Mouse (Mus musculus) embryonic facial prominence, embryonic 10.5 days (tissue): ENCODE measurements at regions not wholly inside any gene's neighbourhood (a gene's known extent, or its start where the extent isn't known, plus 50 kb on each side); places are given as distances from the start of the nearest gene placed in this dataset.

Experiments used
- DNase-seq: peaks from one replicate; pipeline ENCODE4 v3.0.0-alpha.2; 2017; ENCODE audit warnings: low spot score
- H3K27ac ChIP-seq: fragments of 300-500 bp; sonication (generic); replicated peaks from 2 replicates; pipeline ENCODE4 v1.5.1; 2016; ENCODE audit warnings: mild to moderate bottlenecking
- H3K27me3 ChIP-seq: fragments of 300-500 bp; sonication (generic); replicated peaks from 2 replicates; pipeline ENCODE4 v1.6.1; 2016; ENCODE audit warnings: low read depth, mild to moderate bottlenecking; ENCODE audit not compliant: poor library complexity, severe bottlenecking
- H3K36me3 ChIP-seq: fragments of 300-500 bp; sonication (generic); replicated peaks from 2 replicates; pipeline ENCODE4 v1.6.1; 2016; ENCODE audit warnings: mild to moderate bottlenecking, moderate library complexity
- H3K4me1 ChIP-seq: fragments of 300-500 bp; sonication (generic); 2 replicates; pipeline ENCODE4 v1.6.1; 2016
- H3K4me3 ChIP-seq: fragments of 300-500 bp; sonication (generic); 2 replicates; pipeline ENCODE4 v1.5.1; 2016; ENCODE audit warnings: mild to moderate bottlenecking, moderate library complexity
- H3K9me3 ChIP-seq: fragments of 300-500 bp; sonication (generic); 2 replicates; pipeline ENCODE4 v1.6.1; 2016; ENCODE audit warnings: mild to moderate bottlenecking
- WGBS: fragments of 180-500 bp; shearing (Covaris S2); methylation state at CpG from one replicate; pipeline ENCODE4 v1.1.7; 2016; 5-methylcytosine and 5-hydroxymethylcytosine counted together

GRCm38 (mm10) chr2:28326056-28326455 is 120.5 kb upstream of the Ppp1r26 start:
- no peak for DNase-seq
- no peaks in the 10 kb centered on the region for H3K36me3 ChIP-seq
- 59% methylated on average over 6 of the region's 6 CpGs for WGBS
- no peaks in the 10 kb centered on the region for H3K9me3 ChIP-seq
- peaks cover 17% of the 10 kb centered on the region for H3K4me1 ChIP-seq
- no peak overlapping the region for H3K4me3 ChIP-seq
- H3K27me3 ChIP-seq, result no peaks in the 10 kb centered on the region
- no peak overlapping the region for H3K27ac ChIP-seq

GRCm38 (mm10) chr2:28326682-28327081 is 119.9 kb upstream of the Ppp1r26 start:
- Histone ChIP-seq H3K4me1 (peaks cover 17% of the 10 kb centered on the region), H3K36me3 (no peaks in the 10 kb centered on the region), H3K27me3 (no peaks in the 10 kb centered on the region), H3K27ac (no peak overlapping the region; the same call in 1 of the 2 replicates), H3K4me3 (no peak overlapping the region), H3K9me3 (no peaks in the 10 kb centered on the region)
- DNase-seq, result no peak
- WGBS, result 86% methylated on average over 3 of the region's 3 CpGs

- no peaks in the 10 kb centered on the region for H3K36me3 ChIP-seq
- H3K27me3 ChIP-seq, result no peaks in the 10 kb centered on the region
- no peak for DNase-seq
- no peak overlapping the region for H3K4me3 ChIP-seq
- H3K9me3 ChIP-seq, result no peaks in the 10 kb centered on the region
- H3K4me1 ChIP-seq, result peaks cover 17% of the 10 kb centered on the region
- 89% methylated on average over 5 of the region's 5 CpGs for WGBS
- H3K27ac ChIP-seq, result no peak overlapping the region
Measured at GRCm38 (mm10) chr2:28329130-28329529, 117.5 kb upstream of the Ppp1r26 start.

GRCm38 (mm10) chr2:28335141-28335789 is 111.3 kb upstream of the Ppp1r26 start:
- 0 out of 2 replicates have a peak, but pooled peaks cover 6% of the 10 kb centered on the region for H3K4me1 ChIP-seq
- 68% methylated on average over 9 of the region's 9 CpGs for WGBS
- no peak overlapping the region for H3K27ac ChIP-seq
- no peaks in the 10 kb centered on the region for H3K9me3 ChIP-seq
- no peak overlapping the region for H3K4me3 ChIP-seq
- no peaks in the 10 kb centered on the region for H3K27me3 ChIP-seq
- no peaks in the 10 kb centered on the region for H3K36me3 ChIP-seq
- no peak for DNase-seq

- DNase-seq, result no peak
- no peak overlapping the region for H3K4me3 ChIP-seq
- no peak overlapping the region for H3K27ac ChIP-seq
- 0 out of 2 replicates have a peak, but pooled peaks cover 6% of the 10 kb centered on the region for H3K4me1 ChIP-seq
- H3K9me3 ChIP-seq, result no peaks in the 10 kb centered on the region
- 71% methylated on average over 3 of the region's 3 CpGs for WGBS
- no peaks in the 10 kb centered on the region for H3K36me3 ChIP-seq
- H3K27me3 ChIP-seq, result no peaks in the 10 kb centered on the region
Measured at GRCm38 (mm10) chr2:28335810-28336209, 110.8 kb upstream of the Ppp1r26 start.

- 76% methylated on average over 17 of the region's 17 CpGs for WGBS
- Histone ChIP-seq H3K27ac (no peak overlapping the region), H3K27me3 (no peaks in the 10 kb centered on the region), H3K9me3 (no peaks in the 10 kb centered on the region), H3K36me3 (no peaks in the 10 kb centered on the region), H3K4me3 (no peak overlapping the region), H3K4me1 (0 out of 2 replicates have a peak, but pooled peaks cover 6% of the 10 kb centered on the region)
- no peak for DNase-seq
Measured at GRCm38 (mm10) chr2:28336349-28337309, 110.0 kb upstream of the Ppp1r26 start.

GRCm38 (mm10) chr2:28337561-28337960 is 109.0 kb upstream of the Ppp1r26 start:
- Histone ChIP-seq H3K9me3 (no peaks in the 10 kb centered on the region), H3K36me3 (no peaks in the 10 kb centered on the region), H3K4me1 (0 out of 2 replicates have a peak, but pooled peaks cover 6% of the 10 kb centered on the region), H3K27me3 (no peaks in the 10 kb centered on the region), H3K27ac (no peak overlapping the region), H3K4me3 (no peak overlapping the region)
- DNase-seq, result no peak
- WGBS, result 82% methylated on average over 5 of the region's 5 CpGs

- H3K4me1 ChIP-seq, result peaks cover 7% of the 10 kb centered on the region; the same call in 1 of the 2 replicates
- DNase-seq, result no peak
- H3K27me3 ChIP-seq, result no peaks in the 10 kb centered on the region
- no peak overlapping the region for H3K4me3 ChIP-seq
- 97% methylated on average over 2 of the region's 2 CpGs for WGBS
- H3K36me3 ChIP-seq, result no peaks in the 10 kb centered on the region
- H3K27ac ChIP-seq, result no peak overlapping the region
- no peaks in the 10 kb centered on the region for H3K9me3 ChIP-seq
Measured at GRCm38 (mm10) chr2:28341304-28341703, 105.3 kb upstream of the Ppp1r26 start.

- H3K36me3 ChIP-seq, result no peaks in the 10 kb centered on the region
- H3K4me1 ChIP-seq, result peaks cover 5% of the 10 kb centered on the region; the same call in 1 of the 2 replicates
- WGBS, result 81% methylated on average over 4 of the region's 4 CpGs
- DNase-seq, result no peak
- no peaks in the 10 kb centered on the region for H3K9me3 ChIP-seq
- H3K27ac ChIP-seq, result no peak overlapping the region
- no peaks in the 10 kb centered on the region for H3K27me3 ChIP-seq
- H3K4me3 ChIP-seq, result no peak overlapping the region
Measured at GRCm38 (mm10) chr2:28348453-28348852, 98.1 kb upstream of the Ppp1r26 start.

- Histone ChIP-seq H3K36me3 (no peaks in the 10 kb centered on the region), H3K4me3 (no peak overlapping the region), H3K9me3 (no peaks in the 10 kb centered on the region), H3K27ac (no peak overlapping the region), H3K4me1 (no peaks in the 10 kb centered on the region), H3K27me3 (no peaks in the 10 kb centered on the region)
- 88% methylated on average over 8 of the region's 8 CpGs for WGBS
- DNase-seq, result no peak
Measured at GRCm38 (mm10) chr2:28349911-28350310, 96.7 kb upstream of the Ppp1r26 start.

- Histone ChIP-seq H3K27ac (no peak overlapping the region), H3K27me3 (no peaks in the 10 kb centered on the region), H3K9me3 (no peaks in the 10 kb centered on the region), H3K36me3 (no peaks in the 10 kb centered on the region), H3K4me3 (no peak overlapping the region), H3K4me1 (no peaks in the 10 kb centered on the region)
- WGBS, result 91% methylated on average over 10 of the region's 10 CpGs
- DNase-seq, result no peak
Measured at GRCm38 (mm10) chr2:28351445-28351844, 95.2 kb upstream of the Ppp1r26 start.

- 78% methylated on average over 1 of the region's 1 CpGs for WGBS
- no peaks in the 10 kb centered on the region for H3K36me3 ChIP-seq
- no peaks in the 10 kb centered on the region for H3K27me3 ChIP-seq
- H3K27ac ChIP-seq, result no peak overlapping the region
- H3K9me3 ChIP-seq, result no peaks in the 10 kb centered on the region; the same call in 1 of the 2 replicates
- H3K4me1 ChIP-seq, result no peaks in the 10 kb centered on the region
- DNase-seq, result no peak
- H3K4me3 ChIP-seq, result no peak overlapping the region
Measured at GRCm38 (mm10) chr2:28352903-28353302, 93.7 kb upstream of the Ppp1r26 start.
